Mouse (Mus musculus): Measurements from ENCODE around the gene 2310034G01Rik.
A peak's percentile ranks its signal among the peaks of the same experiment; 100 is the strongest.

Gene 2310034G01Rik

GRCm38 (mm10) chr19:46357344-46358280, 7.5 kb upstream of the 2310034G01Rik start:
- DNase-seq (ENCODE audit: low spot score): no peak

- peak; percentile 76 for DNase-seq (ENCODE audit: low spot score)
These were observed 6.6 kb upstream of the 2310034G01Rik start for GRCm38 (mm10) chr19:46356701-46357138.

DNA sequence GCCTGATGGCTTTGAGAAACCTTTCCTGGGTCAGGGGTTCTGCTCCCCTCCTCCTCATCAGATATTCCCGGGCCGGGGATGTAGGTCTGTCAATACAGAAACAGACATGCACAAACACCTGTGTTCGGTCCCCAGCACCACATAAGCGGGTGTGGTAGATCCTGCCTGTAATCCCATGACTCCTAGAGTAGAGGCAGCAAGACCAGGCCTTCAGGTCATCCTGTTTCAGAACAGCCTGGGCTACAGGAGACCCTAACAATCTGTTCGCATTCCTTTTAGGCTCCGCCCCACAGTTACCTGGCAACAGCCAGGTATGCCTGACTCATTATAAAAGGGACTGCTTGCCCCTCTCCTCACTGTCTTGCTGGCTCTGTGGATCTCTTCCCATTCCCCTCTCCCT, 552 bp downstream of the 2310034G01Rik start:
- no peak for DNase-seq (ENCODE audit: low spot score)

DNA sequence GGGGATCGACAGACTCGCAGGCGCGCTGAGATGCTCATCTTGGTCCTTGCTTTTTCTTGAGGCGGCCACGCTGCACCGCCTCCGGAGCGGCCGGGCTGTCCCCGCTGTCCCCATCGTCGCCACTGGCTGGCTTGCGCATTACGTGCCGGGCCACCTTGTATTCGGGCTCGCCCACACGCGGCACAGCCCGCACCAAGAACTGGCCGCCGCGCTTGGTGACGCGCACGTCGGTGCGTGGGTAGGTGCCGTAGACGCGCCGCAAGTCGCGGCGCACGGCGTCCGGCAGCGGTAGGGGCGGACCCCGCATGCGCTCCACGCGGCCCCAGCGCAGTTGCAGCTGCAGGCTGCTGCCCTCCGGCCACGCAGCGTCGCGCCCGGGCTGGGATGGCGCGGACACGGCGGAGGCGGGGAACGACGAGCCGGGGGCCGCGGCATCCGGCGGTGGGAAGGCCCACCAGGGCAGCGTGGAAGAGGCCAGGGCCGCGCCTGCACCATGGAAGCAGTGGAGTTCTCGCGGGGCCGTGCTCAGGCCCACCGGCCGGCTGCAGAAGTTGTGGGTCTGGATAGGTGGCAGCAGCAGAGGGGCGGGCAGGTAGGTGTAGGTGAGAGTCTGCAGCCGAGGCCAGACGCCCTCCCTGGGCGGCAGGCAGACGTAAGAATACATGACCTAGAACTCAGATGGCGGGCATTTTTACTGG, 1.2 kb downstream of the 2310034G01Rik start:
- peak; percentile 63 for DNase-seq (ENCODE audit: low spot score)

GRCm38 (mm10) chr19:46347936-46348668, 2.0 kb downstream of the 2310034G01Rik start:
- no peak for DNase-seq (ENCODE audit: low spot score)

- DNase-seq (ENCODE audit: low spot score): no peak
These were observed 3.0 kb downstream of the 2310034G01Rik start for GRCm38 (mm10) chr19:46347146-46347545.

DNA sequence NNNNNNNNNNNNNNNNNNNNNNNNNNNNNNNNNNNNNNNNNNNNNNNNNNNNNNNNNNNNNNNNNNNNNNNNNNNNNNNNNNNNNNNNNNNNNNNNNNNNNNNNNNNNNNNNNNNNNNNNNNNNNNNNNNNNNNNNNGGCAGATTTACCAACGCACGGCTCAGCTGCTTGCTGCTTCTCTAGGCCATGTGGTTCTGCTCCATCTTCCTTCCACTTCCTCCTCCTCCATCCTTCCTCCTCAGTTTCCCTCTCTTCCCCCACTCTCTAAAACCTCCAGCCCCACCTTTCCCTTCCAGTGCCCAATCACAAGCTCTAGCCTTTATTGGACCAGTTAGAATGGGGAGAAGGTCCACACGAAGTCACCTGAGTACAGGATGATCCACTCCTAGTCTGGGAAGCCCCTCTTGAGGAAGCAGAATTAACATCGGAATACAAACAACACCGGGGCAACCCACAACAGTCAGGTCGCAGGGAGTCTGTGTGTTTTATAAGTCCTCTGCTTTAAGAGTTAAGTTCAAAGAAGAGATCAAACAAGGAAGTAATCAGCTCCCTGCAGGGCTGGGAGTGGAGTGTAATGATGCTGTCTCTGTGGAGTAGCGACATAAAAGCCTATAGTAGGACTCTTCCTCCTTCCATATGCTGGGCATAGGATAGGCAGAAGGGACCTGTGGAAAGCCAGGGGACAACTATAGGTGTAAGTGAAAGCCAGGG, 5.2 kb downstream of the 2310034G01Rik start:
- DNase-seq (ENCODE audit: low spot score): no peak

GRCm38 (mm10) chr19:46339287-46339971, 10.7 kb downstream of the 2310034G01Rik start:
- peak; percentile 58 for DNase-seq (ENCODE audit: low spot score)

- no peak for DNase-seq (ENCODE audit: low spot score)
These were observed 11.2 kb downstream of the 2310034G01Rik start for GRCm38 (mm10) chr19:46338942-46339286.

DNA sequence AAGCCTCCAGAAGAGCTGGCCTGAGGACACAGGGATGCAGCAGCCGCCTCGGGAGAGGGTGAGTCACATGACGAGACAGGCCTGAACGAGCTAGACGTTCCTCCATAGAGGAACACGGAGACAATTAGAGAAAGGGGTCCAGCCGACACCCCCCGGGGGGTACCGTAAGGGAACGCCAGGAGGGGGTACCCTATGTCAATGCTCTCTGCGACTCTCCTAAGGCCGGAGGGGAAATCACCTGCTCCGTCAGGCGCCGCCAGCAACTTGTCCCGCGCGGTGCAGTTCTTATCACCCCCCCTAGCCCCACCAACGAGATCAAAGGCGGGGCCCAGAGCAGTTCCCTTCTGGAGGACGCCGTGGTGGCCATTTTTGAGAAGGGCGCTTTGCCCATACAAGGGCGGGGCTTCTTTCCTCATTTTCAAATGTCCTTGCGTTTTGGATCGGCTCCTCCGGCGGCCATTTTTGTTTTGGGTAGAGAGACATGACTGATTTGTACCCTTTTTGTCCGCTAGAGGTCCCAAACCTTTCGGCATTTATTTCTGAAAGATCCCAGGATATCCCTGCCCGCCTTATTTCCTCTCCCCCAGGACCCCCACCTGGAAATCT, 11.7 kb downstream of the 2310034G01Rik start, which contains the start of gene Cuedc2:
Gene Cuedc2 (minus strand): TSS at position 372 of the 606 bp plus-strand sequence.
- DNase-seq (ENCODE audit: low spot score): peak; percentile 98

GRCm38 (mm10) chr19:46337719-46338330, 12.3 kb downstream of the 2310034G01Rik start:
- DNase-seq (ENCODE audit: low spot score): no peak

DNA sequence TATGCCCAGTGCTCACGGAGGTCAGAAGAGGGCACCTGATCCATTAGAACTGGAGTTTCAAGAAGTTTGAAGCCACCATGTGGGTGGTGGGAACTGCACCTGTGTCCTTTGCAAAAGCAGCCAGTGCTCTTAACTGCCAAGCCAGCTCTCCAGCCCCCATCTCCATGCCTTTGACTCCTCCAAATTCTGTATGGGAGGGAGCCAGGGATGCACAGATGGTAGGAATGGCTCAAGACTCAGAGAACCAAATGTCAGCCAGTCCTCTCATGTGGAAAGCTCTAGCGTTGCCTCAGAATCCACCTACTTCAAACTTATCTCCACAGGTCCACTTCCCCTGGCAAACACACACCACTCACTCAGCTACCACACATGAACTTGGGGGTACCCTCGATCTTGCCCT, 16.2 kb downstream of the 2310034G01Rik start:
- DNase-seq (ENCODE audit: low spot score): no peak

DNA sequence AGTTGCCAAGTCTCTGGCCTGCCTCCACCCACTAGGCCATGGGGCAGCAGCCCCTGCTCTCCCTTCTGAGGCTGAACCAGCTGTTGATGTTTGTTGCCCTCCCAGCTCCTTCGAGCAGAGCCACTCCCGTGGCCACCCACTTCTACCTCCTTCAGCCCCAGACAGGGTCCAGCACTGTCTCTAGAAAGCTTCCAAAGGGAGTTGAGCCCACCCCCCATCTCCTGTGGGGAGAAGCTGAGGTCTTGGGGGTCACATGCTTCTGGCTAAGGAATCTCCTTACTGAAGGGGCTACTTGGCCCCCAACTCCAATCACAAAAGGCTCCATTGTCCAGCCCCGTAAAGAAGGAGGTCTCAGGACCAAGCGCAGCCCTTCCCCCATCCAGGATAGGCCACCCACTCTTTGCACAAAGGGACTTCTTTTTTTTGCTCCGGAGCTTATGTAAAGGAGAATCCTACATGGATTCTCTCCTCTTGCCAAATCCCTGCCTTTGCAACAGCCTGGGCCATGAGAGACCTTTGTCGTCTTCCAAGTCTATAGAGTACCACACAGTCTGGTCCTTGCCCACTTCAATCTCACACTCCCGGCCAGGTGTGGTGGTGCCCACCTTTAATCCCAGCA, 17.3 kb downstream of the 2310034G01Rik start:
- DNase-seq (ENCODE audit: low spot score): no peak

DNA sequence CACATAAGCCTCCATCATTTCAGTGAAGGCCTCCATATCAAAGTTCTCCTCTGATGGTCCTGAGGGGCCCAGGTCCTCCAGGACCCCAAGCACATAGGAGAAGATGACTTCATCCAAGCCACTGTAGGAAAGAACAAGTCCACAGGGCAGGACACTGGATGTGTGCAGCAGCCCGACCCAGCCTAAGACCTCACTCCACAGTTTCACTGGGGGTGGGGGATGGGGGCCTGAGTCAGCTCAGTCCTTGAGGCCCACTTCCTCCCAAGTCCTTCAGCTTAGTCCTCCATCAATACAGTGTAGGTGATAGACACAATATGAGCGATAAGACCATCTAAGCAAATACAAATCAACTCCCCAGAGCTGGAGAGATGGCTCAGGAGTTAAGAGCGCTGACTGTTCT, 18.2 kb downstream of the 2310034G01Rik start:
- DNase-seq (ENCODE audit: low spot score): no peak

- no peak for DNase-seq (ENCODE audit: low spot score)
These were observed 18.8 kb downstream of the 2310034G01Rik start for GRCm38 (mm10) chr19:46331326-46331725.

DNA sequence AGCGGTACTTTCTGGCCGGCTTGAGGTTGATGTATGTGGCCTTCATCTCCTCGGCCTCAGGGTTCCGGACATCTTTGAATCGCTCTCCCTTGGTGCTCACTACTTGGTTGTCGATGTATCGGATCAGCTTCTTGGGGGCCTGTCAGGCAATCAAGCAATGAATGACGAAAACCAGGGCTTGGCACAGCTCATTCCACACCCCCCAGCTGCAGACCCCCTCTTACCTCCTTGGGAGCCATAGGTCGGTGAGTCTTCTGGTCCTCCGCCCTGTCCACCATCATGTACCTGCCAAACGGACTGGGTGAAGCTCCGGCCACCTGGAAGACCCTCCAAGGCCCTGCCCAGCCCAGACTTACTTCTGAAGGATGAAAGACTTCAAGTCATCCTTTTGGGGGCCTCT, 19.4 kb downstream of the 2310034G01Rik start:
- no peak for DNase-seq (ENCODE audit: low spot score)

DNA sequence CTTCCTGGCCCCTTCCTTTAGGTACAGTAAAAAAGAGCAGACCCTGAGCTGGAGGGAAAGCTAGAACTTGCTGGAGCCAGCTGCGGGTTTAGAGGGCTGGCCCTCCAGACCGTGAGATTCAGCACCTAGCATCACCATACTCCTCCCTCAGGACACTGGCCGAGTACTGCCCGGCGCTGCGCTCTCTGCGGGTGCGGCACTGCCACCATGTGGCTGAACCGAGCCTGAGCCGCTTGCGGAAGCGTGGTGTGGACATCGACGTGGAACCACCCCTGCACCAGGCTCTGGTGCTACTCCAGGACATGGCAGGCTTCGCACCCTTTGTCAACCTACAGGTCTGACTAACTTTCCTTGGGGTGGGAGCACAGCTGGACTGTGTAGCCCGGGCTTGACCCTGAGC, 20.2 kb downstream of the 2310034G01Rik start:
- peak; percentile 76 for DNase-seq (ENCODE audit: low spot score)

DNA sequence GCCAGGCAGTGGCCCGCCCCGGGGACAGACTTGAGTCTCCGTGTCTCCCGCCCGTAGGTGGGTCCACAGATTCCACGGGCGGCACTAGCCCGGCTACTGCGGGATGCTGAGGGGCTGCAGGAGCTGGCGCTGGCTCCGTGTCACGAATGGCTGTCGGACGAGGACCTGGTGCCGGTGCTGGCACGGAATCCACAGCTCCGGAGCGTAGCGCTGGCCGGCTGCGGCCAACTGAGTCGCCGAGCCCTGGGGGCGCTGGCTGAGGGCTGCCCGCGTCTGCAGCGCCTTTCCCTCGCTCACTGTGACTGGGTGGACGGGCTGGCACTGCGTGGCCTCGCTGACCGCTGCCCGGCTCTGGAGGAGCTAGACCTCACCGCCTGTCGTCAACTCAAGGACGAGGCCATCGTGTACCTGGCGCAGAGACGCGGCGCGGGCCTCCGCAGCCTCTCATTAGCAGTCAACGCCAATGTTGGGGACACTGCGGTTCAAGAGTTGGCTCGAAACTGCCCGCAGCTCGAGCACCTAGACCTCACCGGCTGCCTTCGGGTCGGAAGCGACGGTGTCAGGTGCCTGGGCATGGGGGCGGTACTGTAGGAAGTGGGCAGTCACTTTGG, 21.0 kb downstream of the 2310034G01Rik start:
- DNase-seq (ENCODE audit: low spot score): no peak

All from ovary, postnatal 14 days (tissue).